Mouse (Mus musculus) large intestine, adult 2 months (tissue): ENCODE data around the gene Akap13. TPM values are rescaled to one million over a fixed set of nuclear protein-coding genes. Genes with fewer than 3 reads are reported as not detected.

Experiments
- DNase-seq: peaks from one replicate; pipeline ENCODE4 v3.0.0-alpha.2; 2012; ENCODE audit warnings: low read depth, low spot score
- WGBS: fragments of 180-500 bp; shearing (Covaris S2); methylation state at CpG from one replicate; pipeline ENCODE4 v1.1.7; 2018; 5-methylcytosine and 5-hydroxymethylcytosine counted together
- polyA plus RNA-seq: library from polyadenylated mRNA; depleted of rRNA; stranded (reverse); fragments of >200 nt; gene quantifications from 2 replicates; pipeline ENCODE4 v1.2.3, GENCODE M21; 2012

The Akap13 gene
- polyA plus RNA-seq, 1 experiment = 14.0 TPM

- DNase-seq = no peak
- 65% methylated on average over 4 of the region's 4 CpGs for WGBS
Measured at GRCm38 (mm10) chr7:75506628-75507027, 51.3 kb downstream of the Akap13 start.

- DNase-seq = no peak
- WGBS = 23% methylated on average over 5 of the region's 5 CpGs
Measured at GRCm38 (mm10) chr7:75509085-75509873, 53.9 kb downstream of the Akap13 start.

GRCm38 (mm10) chr7:75515472-75515871 is 60.1 kb downstream of the Akap13 start:
- WGBS = 83% methylated on average over 6 of the region's 6 CpGs
- no peak for DNase-seq

- DNase-seq = no peak
- 82% methylated on average over 14 of the region's 14 CpGs for WGBS
Measured at GRCm38 (mm10) chr7:75516716-75517619, 61.6 kb downstream of the Akap13 start.

- WGBS = 77% methylated on average over 6 of the region's 6 CpGs
- no peak for DNase-seq
Measured at GRCm38 (mm10) chr7:75520531-75520930, 65.2 kb downstream of the Akap13 start.

GRCm38 (mm10) chr7:75521199-75521598 is 65.9 kb downstream of the Akap13 start:
- no peak for DNase-seq
- WGBS = 49% methylated on average over 3 of the region's 3 CpGs

GRCm38 (mm10) chr7:75522226-75522625 is 66.9 kb downstream of the Akap13 start:
- WGBS = 77% methylated on average over 3 of the region's 3 CpGs
- DNase-seq = no peak

GRCm38 (mm10) chr7:75524789-75525569 is 69.6 kb downstream of the Akap13 start:
- DNase-seq = no peak

- 35% methylated on average over 4 of the region's 4 CpGs for WGBS
- no peak for DNase-seq
Measured at GRCm38 (mm10) chr7:75525716-75526401, 70.5 kb downstream of the Akap13 start.

GRCm38 (mm10) chr7:75528751-75529150 is 73.4 kb downstream of the Akap13 start:
- 74% methylated on average over 4 of the region's 4 CpGs for WGBS
- no peak for DNase-seq

- DNase-seq = no peak
- 74% methylated on average over 7 of the region's 7 CpGs for WGBS
Measured at GRCm38 (mm10) chr7:75529857-75530437, 74.6 kb downstream of the Akap13 start.

- 85% methylated on average over 3 of the region's 3 CpGs for WGBS
Measured at GRCm38 (mm10) chr7:75530642-75531041, 75.3 kb downstream of the Akap13 start.

GRCm38 (mm10) chr7:75533079-75533478 is 77.7 kb downstream of the Akap13 start:
- DNase-seq = no peak
- WGBS = 70% methylated on average over 5 of the region's 5 CpGs

More at GRCm38 (mm10) chr7:75530642-75531041, 75.3 kb downstream of the Akap13 start:
- no peak for DNase-seq

GRCm38 (mm10) chr7:75536298-75536697 is 81.0 kb downstream of the Akap13 start:
- no peak for DNase-seq
- WGBS = 75% methylated on average over 5 of the region's 5 CpGs

GRCm38 (mm10) chr7:75537567-75537966 is 82.2 kb downstream of the Akap13 start:
- no peak for DNase-seq
- 89% methylated on average over 2 of the region's 2 CpGs for WGBS

- 93% methylated on average over 3 of the region's 3 CpGs for WGBS
- DNase-seq = no peak
Measured at GRCm38 (mm10) chr7:75538513-75538912, 83.2 kb downstream of the Akap13 start.

- no peak for DNase-seq
- WGBS = 84% methylated on average over 3 of the region's 3 CpGs
Measured at GRCm38 (mm10) chr7:75539168-75539567, 83.8 kb downstream of the Akap13 start.

GRCm38 (mm10) chr7:75549856-75550255 is 94.5 kb downstream of the Akap13 start:
- WGBS = 88% methylated on average over 3 of the region's 3 CpGs
- DNase-seq = no peak

- DNase-seq = no peak
- 91% methylated on average over 6 of the region's 6 CpGs for WGBS
Measured at GRCm38 (mm10) chr7:75550791-75551336, 95.5 kb downstream of the Akap13 start.
